Mouse (Mus musculus): ENCODE data around the gene Cfap299. TPM values are rescaled to one million over a fixed set of nuclear protein-coding genes. Genes with fewer than 3 reads are reported as not detected.
A peak's percentile ranks its signal among the peaks of the same experiment; 100 is the strongest.

Cfap299 gene
- polyA plus RNA-seq, 1 experiment from 2014 or later: 2.2 TPM

DNA sequence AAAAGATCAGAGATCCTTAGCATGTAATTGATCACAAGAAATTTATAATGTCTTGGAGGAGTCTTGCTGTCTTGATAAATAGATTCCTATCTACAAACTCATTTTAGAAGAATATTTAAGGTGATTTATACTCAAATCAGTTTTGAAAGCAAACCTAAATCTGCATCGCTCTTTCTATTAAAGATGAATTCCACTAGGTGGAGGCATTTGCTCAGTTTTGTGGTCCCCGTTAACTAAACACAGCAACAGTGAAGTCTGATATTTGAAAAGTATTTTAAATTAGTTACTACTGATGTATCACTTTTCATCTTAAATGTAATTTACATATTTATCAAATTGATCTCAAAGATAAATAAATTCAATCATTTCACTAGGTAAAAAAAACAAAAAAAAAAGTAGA lies 15.5 kb downstream of the Cfap299 start:
- no peak overlapping the region for H3K27ac ChIP-seq
- H3K4me1 ChIP-seq: no peaks in the 10 kb centered on the region
- H3K4me2 ChIP-seq: no peak overlapping the region
- no peaks in the 10 kb centered on the region for H3K36me3 ChIP-seq (replicated peaks)
- no peak for ATAC-seq (replicated peaks)
- no peaks in the 10 kb centered on the region for H3K27me3 ChIP-seq (replicated peaks)
- 62% methylated on average over 2 of the region's 2 CpGs for WGBS
- H3K9ac ChIP-seq: no peak overlapping the region
- H3K4me3 ChIP-seq: no peak overlapping the region
- no peaks in the 10 kb centered on the region for H3K9me3 ChIP-seq

DNA sequence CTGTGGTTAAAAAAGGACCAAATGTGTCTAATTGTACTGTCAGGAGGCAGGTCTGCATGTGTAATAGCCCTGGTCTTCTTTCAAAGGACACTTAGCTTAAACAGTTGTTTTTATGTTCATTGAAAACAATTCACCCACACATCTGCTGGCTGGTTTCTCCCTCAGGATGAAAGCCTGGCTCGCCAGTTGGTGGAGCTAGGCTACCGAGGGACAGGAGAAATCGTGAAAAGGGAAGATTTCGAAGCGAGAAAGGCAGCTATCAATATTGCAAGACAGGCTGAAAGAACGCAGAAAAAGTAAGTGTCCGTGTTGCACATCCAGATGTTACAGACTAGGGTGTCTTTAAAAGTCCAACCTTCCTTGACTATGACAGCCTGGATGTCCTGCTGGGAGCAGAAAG lies 17.0 kb downstream of the Cfap299 start:
- H3K4me3 ChIP-seq: no peak overlapping the region
- no peaks in the 10 kb centered on the region for H3K9me3 ChIP-seq
- no peak overlapping the region for H3K4me2 ChIP-seq
- 80% methylated on average over 7 of the region's 7 CpGs for WGBS
- ATAC-seq (replicated peaks): no peak
- no peaks in the 10 kb centered on the region for H3K4me1 ChIP-seq
- no peaks in the 10 kb centered on the region for H3K27me3 ChIP-seq (replicated peaks)
- no peaks in the 10 kb centered on the region for H3K36me3 ChIP-seq (replicated peaks)
- H3K27ac ChIP-seq: no peak overlapping the region
- H3K9ac ChIP-seq: no peak overlapping the region

DNA sequence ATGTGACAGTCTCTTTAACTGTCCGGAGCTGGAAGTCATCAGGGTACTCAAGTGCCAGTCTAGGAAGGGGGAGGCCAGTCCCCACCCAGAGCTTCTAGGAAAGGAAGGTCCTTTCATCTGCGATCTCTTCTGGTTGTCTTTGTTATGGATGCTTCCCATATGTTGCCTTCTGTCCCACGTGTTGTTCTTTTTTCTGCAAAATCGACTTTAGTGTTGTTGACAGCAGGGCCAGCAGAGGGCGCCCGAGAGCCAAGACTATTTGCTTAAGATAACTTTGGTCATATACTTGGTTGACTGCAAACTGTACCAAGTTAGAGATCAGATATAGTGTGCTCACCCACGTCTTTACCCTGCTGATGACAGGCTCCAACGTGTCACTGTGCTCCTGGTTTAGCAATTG lies 19.5 kb downstream of the Cfap299 start:
- no peaks in the 10 kb centered on the region for H3K9me3 ChIP-seq
- H3K4me1 ChIP-seq: no peaks in the 10 kb centered on the region
- no peak overlapping the region for H3K4me3 ChIP-seq
- WGBS: 12% methylated on average over 8 of the region's 8 CpGs
- no peak overlapping the region for H3K27ac ChIP-seq
- H3K27me3 ChIP-seq (replicated peaks): no peaks in the 10 kb centered on the region
- H3K4me2 ChIP-seq: peak overlapping the region; percentile 32; the same call in 1 of the 2 replicates
- H3K9ac ChIP-seq: no peak overlapping the region
- no peaks in the 10 kb centered on the region for H3K36me3 ChIP-seq (replicated peaks)
- peak; percentile 65 for ATAC-seq (replicated peaks)

DNA sequence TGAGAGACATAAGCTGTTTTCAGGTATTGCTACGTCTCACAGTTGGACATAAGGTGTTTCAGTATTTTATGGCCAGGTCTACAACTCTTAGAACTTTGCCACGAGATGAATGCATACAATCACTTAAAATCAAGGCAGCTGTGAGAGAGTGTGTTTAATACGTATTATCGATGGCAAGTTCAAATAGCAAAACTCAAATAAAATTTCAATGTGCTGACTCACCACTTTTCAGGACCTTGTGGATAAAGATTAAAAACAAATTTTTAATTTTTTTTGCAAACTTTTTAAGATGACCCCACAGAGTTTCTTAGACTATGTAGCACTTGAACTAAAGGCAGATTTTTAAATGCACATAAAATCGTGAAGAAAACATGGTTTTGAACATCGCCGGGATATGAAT lies 30.8 kb downstream of the Cfap299 start:
- Histone ChIP-seq H3K27me3 (replicated peaks) (no peaks in the 10 kb centered on the region), H3K27ac (no peak overlapping the region), H3K4me3 (no peak overlapping the region), H3K4me1 (no peaks in the 10 kb centered on the region), H3K9me3 (no peaks in the 10 kb centered on the region), H3K9ac (no peak overlapping the region), H3K4me2 (no peak overlapping the region), H3K36me3 (replicated peaks) (no peaks in the 10 kb centered on the region)
- WGBS: 94% methylated on average over 7 of the region's 7 CpGs
- ATAC-seq (replicated peaks): no peak

DNA sequence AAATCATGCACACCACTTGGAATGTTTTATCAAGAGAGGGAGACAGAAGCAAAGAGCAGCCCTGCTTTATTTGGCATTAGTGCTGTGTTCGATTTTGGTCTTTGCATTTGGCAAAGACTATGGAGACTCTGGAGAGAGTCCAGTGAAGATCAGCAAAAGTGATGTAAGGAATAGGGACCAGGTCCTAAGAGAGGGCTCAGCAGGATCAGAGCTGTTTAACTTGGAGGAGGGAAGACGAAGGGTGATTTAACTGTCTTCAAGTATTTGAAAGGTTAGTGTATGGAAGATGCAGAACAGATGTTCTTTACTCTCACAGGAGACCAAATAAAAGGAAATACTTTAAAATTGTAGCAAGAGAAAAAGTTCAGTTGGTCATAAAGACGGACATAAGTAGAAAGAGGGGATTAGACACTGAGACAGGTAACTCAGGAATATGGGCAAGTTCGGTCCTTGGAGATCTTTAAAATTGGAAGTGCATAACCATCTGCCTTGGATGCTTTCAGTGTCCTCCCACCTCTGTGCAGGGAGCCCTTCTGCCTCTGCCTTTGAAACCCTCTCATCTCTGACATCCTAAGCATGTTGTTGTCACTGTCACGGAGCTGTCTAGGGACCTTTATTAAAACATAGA lies 31.8 kb downstream of the Cfap299 start:
- Histone ChIP-seq H3K4me3 (no peak overlapping the region), H3K9me3 (no peaks in the 10 kb centered on the region), H3K36me3 (replicated peaks) (no peaks in the 10 kb centered on the region), H3K4me1 (no peaks in the 10 kb centered on the region), H3K27ac (no peak overlapping the region), H3K27me3 (replicated peaks) (no peaks in the 10 kb centered on the region), H3K9ac (no peak overlapping the region), H3K4me2 (no peak overlapping the region)
- WGBS: 88% methylated on average over 5 of the region's 5 CpGs
- no peak for ATAC-seq (replicated peaks)

DNA sequence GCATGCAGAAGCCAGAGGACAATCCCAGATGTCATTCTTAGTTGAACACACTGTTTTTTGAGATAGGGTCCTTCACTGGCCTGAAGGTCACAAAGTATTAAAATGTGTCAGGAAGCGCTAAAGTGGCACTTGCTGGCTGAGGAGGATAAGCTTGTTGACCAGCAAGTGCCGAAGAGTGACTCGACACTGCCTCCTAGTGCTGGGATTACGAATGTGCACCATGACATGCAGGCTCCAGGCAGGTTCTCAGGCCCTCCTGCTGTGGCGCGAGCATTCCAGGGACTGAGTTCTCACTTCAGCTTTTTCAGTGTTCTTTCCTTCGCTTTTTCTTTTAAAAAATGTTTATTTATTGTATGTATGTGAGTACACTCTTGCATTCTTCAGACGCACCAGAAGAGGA lies 34.3 kb downstream of the Cfap299 start:
- Histone ChIP-seq H3K4me2 (no peak overlapping the region), H3K27me3 (replicated peaks) (no peaks in the 10 kb centered on the region), H3K9me3 (no peaks in the 10 kb centered on the region), H3K36me3 (replicated peaks) (no peaks in the 10 kb centered on the region), H3K4me3 (no peak overlapping the region), H3K27ac (no peak overlapping the region), H3K4me1 (no peaks in the 10 kb centered on the region), H3K9ac (no peak overlapping the region)
- no peak for ATAC-seq (replicated peaks)
- WGBS: 57% methylated on average over 8 of the region's 8 CpGs

DNA sequence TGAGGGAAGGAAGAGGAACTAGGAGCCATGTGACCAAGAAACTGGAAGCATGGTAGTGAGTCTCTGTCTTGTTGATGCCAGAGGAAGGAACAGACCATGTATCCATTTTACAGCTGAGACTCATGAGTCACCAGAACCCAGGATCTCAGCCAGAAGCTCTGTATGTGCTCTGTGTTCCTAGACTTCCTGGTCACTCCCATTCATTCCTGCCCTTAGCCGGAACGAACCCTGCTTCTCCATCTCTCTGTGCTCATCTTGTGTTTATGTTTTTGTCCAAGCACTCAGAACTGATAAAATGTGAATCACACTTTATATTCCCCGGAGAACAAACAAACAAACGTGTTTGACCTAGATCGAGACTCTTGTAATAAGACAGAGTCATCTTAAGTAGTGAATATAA lies 36.2 kb downstream of the Cfap299 start:
- Histone ChIP-seq H3K27ac (no peak overlapping the region), H3K27me3 (replicated peaks) (no peaks in the 10 kb centered on the region), H3K9ac (no peak overlapping the region), H3K36me3 (replicated peaks) (no peaks in the 10 kb centered on the region), H3K9me3 (no peaks in the 10 kb centered on the region), H3K4me3 (no peak overlapping the region), H3K4me1 (no peaks in the 10 kb centered on the region), H3K4me2 (no peak overlapping the region)
- WGBS: 86% methylated on average over 5 of the region's 5 CpGs
- ATAC-seq (replicated peaks): no peak

DNA sequence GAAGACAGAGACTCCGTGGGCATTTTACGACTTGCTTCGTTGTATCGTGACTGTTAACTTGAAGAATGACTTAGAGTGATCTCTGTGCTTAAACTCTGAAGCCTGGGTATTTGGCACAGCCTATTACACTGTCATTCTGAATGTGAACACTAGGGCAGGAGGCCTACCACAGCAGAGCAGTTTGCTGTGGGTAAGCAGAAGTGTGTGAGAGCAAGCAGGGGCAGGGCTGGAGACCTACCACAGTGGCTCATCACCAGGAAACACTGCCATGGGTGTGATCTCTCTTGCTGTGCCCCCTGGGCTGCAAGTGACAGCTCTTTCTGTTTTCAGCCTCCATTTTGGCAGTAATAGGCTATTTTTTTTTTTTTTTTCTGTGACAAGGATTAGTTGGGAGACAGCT lies 39.7 kb downstream of the Cfap299 start:
- Histone ChIP-seq H3K9me3 (no peaks in the 10 kb centered on the region), H3K4me3 (no peak overlapping the region), H3K9ac (no peak overlapping the region), H3K36me3 (replicated peaks) (no peaks in the 10 kb centered on the region), H3K27ac (no peak overlapping the region), H3K27me3 (replicated peaks) (no peaks in the 10 kb centered on the region), H3K4me2 (no peak overlapping the region), H3K4me1 (no peaks in the 10 kb centered on the region)
- 79% methylated on average over 4 of the region's 4 CpGs for WGBS
- ATAC-seq (replicated peaks): no peak

DNA sequence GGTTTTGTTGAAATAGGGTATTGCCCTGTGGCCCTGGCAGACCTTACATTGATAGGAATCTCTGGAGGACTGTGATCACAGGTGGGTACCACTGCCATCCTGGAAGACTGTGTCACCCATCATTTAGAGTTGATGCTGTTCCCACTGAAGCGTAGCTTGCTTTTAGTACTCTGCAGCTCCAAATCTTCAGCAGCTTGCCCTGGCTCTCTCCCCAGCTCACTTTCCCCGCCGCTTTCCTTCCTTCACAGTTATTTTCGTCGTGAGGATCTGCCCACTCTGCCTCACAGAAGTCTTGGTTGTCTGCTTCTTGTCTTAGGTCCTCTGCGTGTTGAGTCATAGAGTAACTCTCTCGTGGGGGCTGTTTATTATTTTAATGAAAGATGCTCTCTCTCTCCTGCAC lies 40.3 kb downstream of the Cfap299 start:
- Histone ChIP-seq H3K27ac (no peak overlapping the region), H3K4me1 (no peaks in the 10 kb centered on the region)

DNA sequence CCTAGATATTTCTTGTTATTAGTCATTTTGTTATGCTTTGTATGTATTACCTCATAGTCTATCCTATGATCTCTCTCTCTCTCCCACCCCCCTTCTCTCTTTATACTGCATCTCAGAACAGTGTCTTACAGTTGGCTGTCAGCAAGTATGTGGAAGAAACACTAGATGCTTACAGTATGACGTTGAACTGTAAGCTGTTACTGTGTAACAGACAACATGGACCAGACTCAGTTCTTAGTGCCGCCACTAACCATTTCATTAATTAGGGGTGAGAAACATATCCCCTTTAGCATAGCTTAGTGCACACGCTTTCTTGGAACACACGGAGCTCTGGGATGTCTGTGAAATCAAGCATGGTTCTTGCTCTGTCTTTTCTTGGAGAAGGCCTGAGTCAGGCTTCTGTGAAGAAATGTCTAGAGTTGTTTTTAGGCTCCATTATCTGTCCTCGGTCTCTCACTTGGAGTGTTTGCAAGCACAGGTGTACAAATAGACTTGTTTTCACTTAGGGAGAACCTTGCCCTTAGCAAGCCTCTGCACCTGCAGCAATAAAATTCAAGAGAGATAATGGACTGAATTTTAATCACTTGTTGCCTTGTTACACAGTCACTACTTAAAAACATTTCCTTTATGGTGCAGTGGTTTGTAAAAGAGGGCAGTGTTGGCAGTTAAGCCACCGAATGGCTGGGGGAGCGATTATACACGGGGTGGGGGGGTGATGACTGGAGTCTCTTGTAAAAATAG lies 47.1 kb downstream of the Cfap299 start:
- H3K9me3 ChIP-seq: no peaks in the 10 kb centered on the region
- no peaks in the 10 kb centered on the region for H3K27me3 ChIP-seq (replicated peaks)
- H3K27ac ChIP-seq: no peak overlapping the region
- no peaks in the 10 kb centered on the region for H3K4me1 ChIP-seq
- H3K36me3 ChIP-seq (replicated peaks): no peaks in the 10 kb centered on the region
- no peak overlapping the region for H3K9ac ChIP-seq
- no peak overlapping the region for H3K4me2 ChIP-seq
- ATAC-seq (replicated peaks): no peak
- H3K4me3 ChIP-seq: no peak overlapping the region
- WGBS: 69% methylated on average over 8 of the region's 8 CpGs

More for the DNA sequence above, 40.3 kb downstream of the Cfap299 start:
- no peak for ATAC-seq (replicated peaks)
- no peak overlapping the region for H3K4me2 ChIP-seq
- no peaks in the 10 kb centered on the region for H3K9me3 ChIP-seq
- H3K27me3 ChIP-seq (replicated peaks): no peaks in the 10 kb centered on the region
- 79% methylated on average over 7 of the region's 7 CpGs for WGBS
- H3K9ac ChIP-seq: no peak overlapping the region
- H3K4me3 ChIP-seq: no peak overlapping the region
- no peaks in the 10 kb centered on the region for H3K36me3 ChIP-seq (replicated peaks)

DNA sequence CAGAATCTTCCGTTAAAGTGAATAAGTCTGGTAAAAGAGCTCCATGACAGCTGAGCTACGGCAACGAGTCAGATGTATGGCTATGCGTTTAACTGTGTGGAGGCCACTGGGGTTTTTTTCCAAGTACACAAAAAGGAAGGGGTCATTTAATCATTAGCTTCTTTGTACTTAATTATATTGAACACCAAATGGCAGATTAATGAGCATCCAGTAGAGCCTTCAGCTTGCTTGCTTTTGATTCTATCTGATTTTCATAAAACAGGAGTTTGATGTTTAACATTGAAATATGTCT lies 47.6 kb downstream of the Cfap299 start:
- Histone ChIP-seq H3K9me3 (no peaks in the 10 kb centered on the region), H3K4me1 (no peaks in the 10 kb centered on the region), H3K9ac (no peak overlapping the region), H3K27me3 (replicated peaks) (no peaks in the 10 kb centered on the region), H3K36me3 (replicated peaks) (no peaks in the 10 kb centered on the region), H3K27ac (no peak overlapping the region), H3K4me2 (no peak overlapping the region), H3K4me3 (no peak overlapping the region)
- no peak for ATAC-seq (replicated peaks)
- 55% methylated on average over 4 of the region's 4 CpGs for WGBS

DNA sequence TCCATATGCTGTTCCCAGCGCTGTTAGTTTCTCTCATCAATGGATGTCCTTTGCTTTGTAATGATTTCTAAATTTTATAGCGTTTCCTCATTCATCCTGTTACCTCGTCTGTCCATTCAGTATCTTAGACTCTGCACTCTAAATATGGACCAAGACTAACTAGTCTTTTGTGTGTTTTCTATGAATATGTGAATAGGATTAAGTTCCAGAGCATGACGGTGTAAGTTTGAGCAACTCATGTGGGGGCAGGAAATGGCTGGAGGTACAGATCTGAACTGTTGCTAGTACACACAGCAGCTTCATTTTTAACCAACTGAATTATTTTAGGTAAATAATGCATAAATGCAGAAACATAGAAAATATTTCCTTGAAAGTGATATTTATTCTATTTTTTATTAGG lies 51.3 kb downstream of the Cfap299 start:
- Histone ChIP-seq H3K27ac (no peak overlapping the region), H3K4me3 (no peak overlapping the region), H3K4me1 (no peaks in the 10 kb centered on the region), H3K36me3 (replicated peaks) (no peaks in the 10 kb centered on the region), H3K9me3 (no peaks in the 10 kb centered on the region), H3K9ac (no peak overlapping the region), H3K4me2 (no peak overlapping the region), H3K27me3 (replicated peaks) (no peaks in the 10 kb centered on the region)
- ATAC-seq (replicated peaks): no peak
- 50% methylated on average over 4 of the region's 4 CpGs for WGBS

DNA sequence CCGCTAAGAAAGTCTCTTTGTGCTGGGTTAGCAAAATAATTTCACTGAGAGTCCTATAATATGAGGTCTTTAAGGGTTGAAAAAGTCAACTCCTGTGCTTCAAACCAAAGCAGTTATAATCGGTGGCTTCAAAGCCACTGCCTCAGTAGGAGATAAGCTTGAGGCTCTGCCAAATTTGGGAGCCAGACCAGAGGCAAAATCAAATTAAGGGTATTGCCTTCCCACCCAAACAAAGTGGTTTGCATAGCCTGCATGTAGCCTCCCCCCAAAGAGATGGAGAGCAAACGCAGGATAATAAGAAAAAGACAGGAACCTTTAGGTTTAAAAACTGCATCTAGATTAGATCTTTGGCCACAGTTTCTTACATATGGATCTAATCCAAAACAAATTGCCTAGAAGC lies 58.0 kb downstream of the Cfap299 start:
- Histone ChIP-seq H3K4me1 (no peaks in the 10 kb centered on the region), H3K9me3 (no peaks in the 10 kb centered on the region), H3K4me3 (no peak overlapping the region), H3K9ac (no peak overlapping the region), H3K27me3 (replicated peaks) (no peaks in the 10 kb centered on the region), H3K4me2 (no peak overlapping the region), H3K36me3 (replicated peaks) (no peaks in the 10 kb centered on the region), H3K27ac (no peak overlapping the region)
- 68% methylated on average over 3 of the region's 3 CpGs for WGBS
- ATAC-seq (replicated peaks): no peak
